ENCODE assay signal across 30 mouse cellular contexts in the genomic region with DNA sequence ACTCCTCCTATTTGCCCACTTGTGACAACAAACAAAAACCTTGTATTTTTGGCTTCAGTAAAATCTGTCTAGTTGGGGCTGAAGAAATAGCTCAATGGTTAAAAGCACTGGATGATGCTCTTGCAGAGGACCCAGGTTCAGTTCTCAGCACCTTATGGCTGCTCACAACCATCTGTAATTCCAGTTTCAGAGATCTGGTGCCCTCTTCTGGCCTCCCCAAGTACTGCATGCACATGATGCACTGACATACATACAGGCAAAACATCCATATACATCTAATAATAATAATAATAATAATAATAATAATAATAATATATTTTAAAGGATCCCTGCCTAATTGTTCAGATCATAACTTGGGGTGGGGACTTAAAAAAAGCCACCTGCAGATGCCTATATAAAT. TPM values are rescaled to one million over a fixed set of nuclear protein-coding genes. Genes with fewer than 3 reads are reported as not detected.
DNase-seq lines count a peak whose midpoint lies in the region; ATAC-seq and TF ChIP-seq lines count a peak whose summit lies in the region.
"Had no signal": no experiment of that assay in that cellular context is flagged by ENCODE, and none has a peak within 500 bp of the region (broad histone marks: within the 10 kb centered on the region; RNA-seq: fewer than 3 reads in every experiment).

No protein-coding gene starts in this region.

- peak; percentile 26 for TF ChIP-seq CTCF in heart, adult 2 months (IDR thresholded peaks at IDR 0.05)
- peak; percentile 53 for TF ChIP-seq CTCF in liver, postnatal 0 days (IDR thresholded peaks at IDR 0.05; ENCODE audit: low read depth)
- TF ChIP-seq CTCF in E14TG2a.4 (conservative IDR thresholded peaks at IDR 0.05; ENCODE audit: low read length), result peak; percentile 32

- H3K4me2 ChIP-seq in liver, postnatal 0 days (ENCODE audit: low read depth, low read length), result no peak overlapping the region
- no peak overlapping the region for H3K4me2 ChIP-seq in liver, embryonic 12.5 days
- H3K4me2 ChIP-seq: embryonic facial prominence, embryonic 12.5 days; forebrain, embryonic 13.5 days; liver, embryonic 11.5 days; lung, embryonic 15.5 days; midbrain, embryonic 11.5 days had no signal

- no peak for ATAC-seq in liver, postnatal 0 days
- ATAC-seq in liver, embryonic 12.5 days, result no peak
- ATAC-seq: forebrain, embryonic 13.5 days; hindbrain, embryonic 16.5 days had no signal

- no peak overlapping the region for H3K27ac ChIP-seq in heart, adult 2 months
- no peak overlapping the region for H3K27ac ChIP-seq in liver, postnatal 0 days (ENCODE audit: low read depth)
- H3K27ac ChIP-seq in liver, embryonic 12.5 days, result no peak overlapping the region
- H3K27ac ChIP-seq: embryonic facial prominence, embryonic 12.5 days; forebrain, embryonic 13.5 days; heart, embryonic 10.5 days; lung, embryonic 15.5 days had no signal

- H3K36me3 ChIP-seq in heart, adult 2 months (ENCODE audit: control insufficient read depth, insufficient read depth, low read length), result no peaks in the 10 kb centered on the region
- H3K36me3 ChIP-seq in liver, postnatal 0 days (replicated peaks; ENCODE audit: insufficient read depth, low read length), result no peaks in the 10 kb centered on the region
- H3K36me3 ChIP-seq in liver, embryonic 12.5 days, result no peaks in the 10 kb centered on the region
- H3K36me3 ChIP-seq in E14TG2a.4 (ENCODE audit: insufficient read depth, low read length), result no peaks in the 10 kb centered on the region
- H3K36me3 ChIP-seq: embryonic facial prominence, embryonic 12.5 days; heart, embryonic 10.5 days; lung, embryonic 15.5 days had no signal

- no peaks in the 10 kb centered on the region for H3K4me1 ChIP-seq in heart, adult 2 months (ENCODE audit: control insufficient read depth, insufficient read depth, low read length)
- H3K4me1 ChIP-seq in liver, postnatal 0 days (ENCODE audit: insufficient read depth), result no peaks in the 10 kb centered on the region
- H3K4me1 ChIP-seq in liver, embryonic 12.5 days, result no peaks in the 10 kb centered on the region
- no peaks in the 10 kb centered on the region for H3K4me1 ChIP-seq in E14TG2a.4 (replicated peaks; ENCODE audit: low read depth, low read length)
- H3K4me1 ChIP-seq: embryonic facial prominence, embryonic 12.5 days; forebrain, embryonic 13.5 days; lung, embryonic 15.5 days had no signal

- H3K27me3 ChIP-seq in heart, adult 2 months (ENCODE audit: control insufficient read depth, insufficient read depth, low read length), result no peaks in the 10 kb centered on the region; the same call in 1 of the 2 replicates
- H3K27me3 ChIP-seq in liver, postnatal 0 days (ENCODE audit: insufficient read depth, low read length), result no peaks in the 10 kb centered on the region
- H3K27me3 ChIP-seq in liver, embryonic 12.5 days (replicated peaks), result no peaks in the 10 kb centered on the region
- H3K27me3 ChIP-seq in E14TG2a.4 (ENCODE audit: insufficient read depth, low read length), result peaks cover 17% of the 10 kb centered on the region
- H3K27me3 ChIP-seq: embryonic facial prominence, embryonic 12.5 days; forebrain, embryonic 13.5 days; lung, embryonic 15.5 days had no signal

- no peaks in the 10 kb centered on the region for H3K79me2 ChIP-seq in heart, adult 2 months (replicated peaks; ENCODE audit: control insufficient read depth, insufficient read depth, low read length)

- H3K9ac ChIP-seq in heart, adult 2 months (ENCODE audit: low read depth, low read length), result no peak overlapping the region
- H3K9ac ChIP-seq in liver, postnatal 0 days (replicated peaks), result no peak overlapping the region
- no peak overlapping the region for H3K9ac ChIP-seq in liver, embryonic 12.5 days
- H3K9ac ChIP-seq: embryonic facial prominence, embryonic 12.5 days; forebrain, embryonic 13.5 days; lung, embryonic 15.5 days had no signal

- no peak for TF ChIP-seq POLR2A in heart, adult 2 months (IDR thresholded peaks at IDR 0.05; ENCODE audit: insufficient read depth, low read depth, low read length)

- DNase-seq in heart, adult 2 months, result no peak
- DNase-seq in heart, postnatal 4 days, result no peak
- no peak for DNase-seq in liver, postnatal 0 days
- DNase-seq in ZHBTc4 (ENCODE audit: low read depth, low spot score), result peak; percentile 39
- no peak for DNase-seq in c-Kit-positive CD71-positive TER-119-positive erythroid progenitor cells, embryonic 14.5 days (ENCODE audit: low spot score)
- no peak for DNase-seq in cerebellum, adult 9-10 months
- DNase-seq: adrenal gland, adult 2 months; cerebellum, adult 11-12 months; cerebellum, postnatal 14 days; kidney, adult 18-20 months; thymus, postnatal 25 days had no signal

- TF ChIP-seq EP300 in heart, adult 2 months (IDR thresholded peaks at IDR 0.05; ENCODE audit: insufficient read depth, low read depth, low read length), result no peak
- no peak for TF ChIP-seq EP300 in liver, postnatal 0 days (IDR thresholded peaks at IDR 0.05; ENCODE audit: low read depth)

- H3K4me3 ChIP-seq in heart, adult 2 months, result no peak overlapping the region
- no peak overlapping the region for H3K4me3 ChIP-seq in liver, postnatal 0 days (ENCODE audit: low read depth, low read length)
- H3K4me3 ChIP-seq in liver, embryonic 12.5 days, result no peak overlapping the region
- H3K4me3 ChIP-seq in E14TG2a.4 (replicated peaks; ENCODE audit: low read length), result no peak overlapping the region
- H3K4me3 ChIP-seq: embryonic facial prominence, embryonic 12.5 days; forebrain, embryonic 13.5 days; heart, embryonic 10.5 days; lung, embryonic 15.5 days had no signal

- intact Hi-C loops in heart, adult 2 months (cut with DNase I), result no loop called here

- H3K9me3 ChIP-seq in liver, postnatal 0 days (ENCODE audit: low read length), result peaks cover 6% of the 10 kb centered on the region
- H3K9me3 ChIP-seq in liver, embryonic 12.5 days (replicated peaks), result peaks cover 16% of the 10 kb centered on the region
- peaks cover 18% of the 10 kb centered on the region for H3K9me3 ChIP-seq in E14TG2a.4 (ENCODE audit: low read length)
- H3K9me3 ChIP-seq: embryonic facial prominence, embryonic 12.5 days; lung, embryonic 15.5 days had no signal

RNA-seq across cellular contexts. Expression of a gene that starts 13.0 kb away (rescaled TPM):
- total RNA-seq in heart, adult 2 months (2021), result not detected
- polyA plus RNA-seq in heart, adult 2 months (2012; rRNA removed), result not detected in 2 replicates
- not detected for total RNA-seq in heart, postnatal 4 days (2021)
- polyA plus RNA-seq in liver, postnatal 0 days (2015; fragmentation: Nextera tagmentation; extraction: Ambion mirVana), result not detected in 2 replicates
- not detected in 2 replicates for polyA plus RNA-seq in liver, embryonic 12.5 days (2016; fragmentation: Nextera tagmentation; extraction: Ambion mirVana)
- total RNA-seq: adrenal gland, adult 2 months; hematopoietic stem cell, adult 5-6 weeks; layer of hippocampus, postnatal 25 days; left cerebral cortex, postnatal 10 days; megakaryocyte progenitor cell, adult 5-6 weeks had no signal
- polyA plus RNA-seq: adrenal gland, adult 2 months; forebrain, embryonic 13.5 days; heart, embryonic 10.5 days; limb, embryonic 11.5 days; liver, embryonic 11.5 days; midbrain, embryonic 11.5 days; neural tube, embryonic 11.5 days; small intestine, adult 2 months had no signal

RNA-seq across cellular contexts. Expression of a gene that starts 22.9 kb away (rescaled TPM):
- total RNA-seq in heart, adult 2 months (2021), result not detected
- polyA plus RNA-seq in heart, adult 2 months (2012; rRNA removed), result 0.18 and 0.61 TPM in 2 replicates
- not detected for total RNA-seq in heart, postnatal 4 days (2021)
- 1.6 and 2.1 TPM in 2 replicates for polyA plus RNA-seq in liver, postnatal 0 days (2015; fragmentation: Nextera tagmentation; extraction: Ambion mirVana)
- polyA plus RNA-seq in liver, embryonic 12.5 days (2016; fragmentation: Nextera tagmentation; extraction: Ambion mirVana), result 0.21 and 0.53 TPM in 2 replicates
- total RNA-seq: layer of hippocampus, postnatal 25 days had no signal
- polyA plus RNA-seq: embryonic facial prominence, embryonic 12.5 days; forebrain, embryonic 13.5 days; limb, embryonic 11.5 days; midbrain, embryonic 11.5 days; neural tube, embryonic 11.5 days had no signal

RNA-seq across cellular contexts. Expression of a gene that starts 37.1 kb away (rescaled TPM):
- 1 to 10 TPM in 1 of 2 experiments, under 1 TPM in 1; 0.84 to 1.6 TPM for total RNA-seq in heart, adult 2 months (2021)
- polyA plus RNA-seq in heart, adult 2 months (2012; rRNA removed), result 7.2 and 8.8 TPM in 2 replicates
- 1 to 10 TPM; 4.6 to 5.7 TPM for total RNA-seq in heart, postnatal 4 days (2021)
- 1.5 and 1.8 TPM in 2 replicates for polyA plus RNA-seq in liver, postnatal 0 days (2015; fragmentation: Nextera tagmentation; extraction: Ambion mirVana)
- not detected in 2 replicates for polyA plus RNA-seq in liver, embryonic 12.5 days (2016; fragmentation: Nextera tagmentation; extraction: Ambion mirVana)
- total RNA-seq: hematopoietic stem cell, adult 5-6 weeks had no signal
- polyA plus RNA-seq: embryonic facial prominence, embryonic 12.5 days; forebrain, embryonic 13.5 days; limb, embryonic 11.5 days; liver, embryonic 11.5 days; midbrain, embryonic 11.5 days; neural tube, embryonic 11.5 days had no signal

RNA-seq across cellular contexts. Expression of a gene that starts 49.4 kb away (rescaled TPM):
- 1 to 10 TPM; 1.8 to 2.3 TPM for total RNA-seq in heart, adult 2 months (2021)
- 1.6 and 1.7 TPM in 2 replicates for polyA plus RNA-seq in heart, adult 2 months (2012; rRNA removed)
- 1 to 10 TPM; 4.8 to 5.1 TPM for total RNA-seq in heart, postnatal 4 days (2021)
- polyA plus RNA-seq in liver, postnatal 0 days (2015; fragmentation: Nextera tagmentation; extraction: Ambion mirVana), result 0.69 and 0.77 TPM in 2 replicates
- 0.19 and 0.41 TPM in 2 replicates for polyA plus RNA-seq in liver, embryonic 12.5 days (2016; fragmentation: Nextera tagmentation; extraction: Ambion mirVana)

RNA-seq across cellular contexts. Expression of a gene that starts 55.3 kb away (rescaled TPM):
- total RNA-seq in heart, adult 2 months (2021), result not detected
- polyA plus RNA-seq in heart, adult 2 months (2012; rRNA removed), result not detected in 2 replicates
- not detected for total RNA-seq in heart, postnatal 4 days (2021)
- not detected in 2 replicates for polyA plus RNA-seq in liver, postnatal 0 days (2015; fragmentation: Nextera tagmentation; extraction: Ambion mirVana)
- not detected in 2 replicates for polyA plus RNA-seq in liver, embryonic 12.5 days (2016; fragmentation: Nextera tagmentation; extraction: Ambion mirVana)
- total RNA-seq: gastrocnemius, adult 18-20 months; hematopoietic stem cell, adult 5-6 weeks; layer of hippocampus, postnatal 25 days; left cerebral cortex, postnatal 10 days; megakaryocyte progenitor cell, adult 5-6 weeks had no signal
- polyA plus RNA-seq: forebrain, embryonic 13.5 days; gonadal fat pad, adult 2 months; heart, embryonic 16.5 days; liver, embryonic 11.5 days; lung, embryonic 15.5 days; midbrain, embryonic 11.5 days; neural tube, embryonic 11.5 days had no signal
